Mouse (Mus musculus): Measurements from ENCODE around the gene 2410004P03Rik. TPM values are rescaled to one million over a fixed set of nuclear protein-coding genes. Genes with fewer than 3 reads are reported as not detected.

The 2410004P03Rik gene
- polyA plus RNA-seq, 1 experiment from 2014 or later, result 0.59 TPM

DNA sequence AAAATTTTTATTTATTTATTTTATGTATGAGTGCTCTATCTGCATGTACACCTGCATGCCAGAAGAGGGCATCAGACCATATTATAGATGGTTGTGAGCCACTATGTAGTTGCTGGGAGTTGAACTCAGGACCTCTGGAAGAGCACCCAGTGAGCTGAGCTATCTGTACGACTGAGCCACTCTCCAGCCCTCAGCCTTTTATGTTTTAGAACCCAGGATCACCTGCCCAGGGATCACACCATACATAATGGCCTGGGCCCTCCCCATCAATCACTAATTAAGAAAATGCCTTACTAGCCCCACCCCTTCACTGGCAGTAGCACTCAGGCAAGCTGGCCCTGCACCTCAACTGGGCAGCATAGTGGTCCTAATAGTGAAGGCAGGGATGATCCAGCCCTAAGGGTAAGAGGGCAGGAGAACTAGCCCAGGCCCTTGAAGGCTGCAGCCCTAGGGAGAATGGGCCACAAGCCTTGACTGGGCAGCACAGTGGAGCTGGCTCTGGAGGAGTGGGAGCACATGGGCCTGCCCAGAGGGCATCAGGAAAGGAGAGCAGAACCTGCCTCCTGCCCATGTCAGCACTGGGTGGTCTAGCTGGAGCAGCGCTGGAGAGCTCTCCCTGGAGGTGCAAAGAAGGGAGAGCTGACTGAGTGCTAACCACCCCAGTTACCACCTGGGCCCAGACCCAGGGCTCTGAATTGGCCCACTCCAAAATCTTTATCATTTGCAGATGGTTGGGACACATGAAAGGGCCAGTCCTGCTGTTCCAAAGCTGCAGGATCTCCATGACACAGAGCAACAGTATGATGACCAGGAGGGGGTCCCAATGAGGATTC is 756 bp upstream of the 2410004P03Rik start:
- Histone ChIP-seq H3K9me3 (replicated peaks; ENCODE audit: low read length) (no peaks in the 10 kb centered on the region), H3K4me2 (ENCODE audit: low read length) (no peak overlapping the region), H3K4me3 (replicated peaks; ENCODE audit: low read depth, low read length) (no peak overlapping the region), H3K36me3 (ENCODE audit: insufficient read depth, low read length) (no peaks in the 10 kb centered on the region), H3K27ac (no peak overlapping the region), H3K27me3 (ENCODE audit: insufficient read depth, low read length) (no peaks in the 10 kb centered on the region), H3K4me1 (replicated peaks; ENCODE audit: insufficient read depth, low read length) (no peaks in the 10 kb centered on the region), H3K9ac (ENCODE audit: low read depth, low read length) (no peak overlapping the region)
- WGBS, result 73% methylated on average over 2 of the region's 2 CpGs
- TF ChIP-seq CTCF (IDR thresholded peaks at IDR 0.05; ENCODE audit: low read depth), result no peak
- ATAC-seq (replicated peaks; ENCODE audit: low FRiP score, low read depth) (no peak), DNase-seq (ENCODE audit: low spot score) (no peak)

DNA sequence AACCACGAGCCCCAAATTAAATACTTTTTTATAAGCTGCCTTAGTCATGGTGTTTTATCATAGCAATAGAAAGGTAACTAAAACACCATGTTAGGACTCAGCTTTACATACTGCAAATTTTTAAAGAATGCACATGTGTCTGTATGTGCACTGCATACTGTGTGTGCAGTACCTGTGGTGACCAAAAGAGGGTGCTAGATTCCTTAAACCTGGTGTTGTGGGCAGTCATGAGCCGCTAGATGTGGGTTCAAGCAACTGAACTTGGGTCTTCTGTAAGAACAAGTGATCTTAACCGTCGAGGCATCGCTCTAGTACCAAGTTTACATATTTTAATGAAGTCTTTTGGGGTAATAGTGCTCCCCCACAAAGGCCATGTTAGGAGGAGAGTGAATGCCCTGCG is 2.1 kb downstream of the 2410004P03Rik start:
- H3K4me3 ChIP-seq (replicated peaks; ENCODE audit: low read depth, low read length), result no peak overlapping the region
- 95% methylated on average over 6 of the region's 6 CpGs for WGBS

DNA sequence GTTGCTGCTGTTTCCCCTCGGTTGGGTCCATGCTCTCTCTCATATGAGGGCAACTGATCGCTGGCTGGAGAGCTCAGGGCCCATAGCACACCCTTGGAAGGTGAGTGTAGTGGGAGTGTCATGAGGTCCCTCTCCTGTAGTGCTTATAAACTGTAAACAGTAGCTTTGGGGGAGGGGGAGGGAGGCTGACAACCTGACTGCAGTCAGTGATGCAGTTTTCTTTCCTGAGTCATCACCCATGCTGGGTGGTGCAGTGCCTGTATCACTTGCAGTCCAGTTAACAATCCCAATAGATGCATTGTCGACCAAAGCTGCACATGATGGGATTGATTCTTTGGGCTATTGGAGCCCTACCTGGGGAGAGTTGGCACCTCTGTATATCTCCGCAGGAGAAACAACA is 10.3 kb downstream of the 2410004P03Rik start:
- DNase-seq (ENCODE audit: low spot score), result no peak
- no peak overlapping the region for H3K4me2 ChIP-seq (ENCODE audit: low read length)
- TF ChIP-seq CTCF (IDR thresholded peaks at IDR 0.05; ENCODE audit: low read depth), result no peak
- H3K4me1 ChIP-seq (replicated peaks; ENCODE audit: insufficient read depth, low read length), result peaks cover 5% of the 10 kb centered on the region; the same call in 1 of the 2 replicates
- H3K27ac ChIP-seq, result no peak overlapping the region
- no peak overlapping the region for H3K4me3 ChIP-seq (replicated peaks; ENCODE audit: low read depth, low read length)
- no peak for ATAC-seq (replicated peaks; ENCODE audit: low FRiP score, low read depth)
- no peaks in the 10 kb centered on the region for H3K36me3 ChIP-seq (ENCODE audit: insufficient read depth, low read length)
- no peak overlapping the region for H3K9ac ChIP-seq (ENCODE audit: low read depth, low read length)
- H3K9me3 ChIP-seq (replicated peaks; ENCODE audit: low read length), result no peaks in the 10 kb centered on the region
- H3K27me3 ChIP-seq (ENCODE audit: insufficient read depth, low read length), result no peaks in the 10 kb centered on the region
- 46% methylated on average over 4 of the region's 4 CpGs for WGBS

More for the DNA sequence above, 2.1 kb downstream of the 2410004P03Rik start:
- Histone ChIP-seq H3K36me3 (ENCODE audit: insufficient read depth, low read length) (no peaks in the 10 kb centered on the region), H3K9ac (ENCODE audit: low read depth, low read length) (no peak overlapping the region), H3K4me1 (replicated peaks; ENCODE audit: insufficient read depth, low read length) (no peaks in the 10 kb centered on the region), H3K4me2 (ENCODE audit: low read length) (no peak overlapping the region), H3K27me3 (ENCODE audit: insufficient read depth, low read length) (no peaks in the 10 kb centered on the region), H3K27ac (no peak overlapping the region), H3K9me3 (replicated peaks; ENCODE audit: low read length) (no peaks in the 10 kb centered on the region)
- no peak for ATAC-seq (replicated peaks; ENCODE audit: low FRiP score, low read depth)
- no peak for DNase-seq (ENCODE audit: low spot score)
- peak; percentile 11; the same call in 1 of the 2 replicates for TF ChIP-seq CTCF (IDR thresholded peaks at IDR 0.05; ENCODE audit: low read depth)

DNA sequence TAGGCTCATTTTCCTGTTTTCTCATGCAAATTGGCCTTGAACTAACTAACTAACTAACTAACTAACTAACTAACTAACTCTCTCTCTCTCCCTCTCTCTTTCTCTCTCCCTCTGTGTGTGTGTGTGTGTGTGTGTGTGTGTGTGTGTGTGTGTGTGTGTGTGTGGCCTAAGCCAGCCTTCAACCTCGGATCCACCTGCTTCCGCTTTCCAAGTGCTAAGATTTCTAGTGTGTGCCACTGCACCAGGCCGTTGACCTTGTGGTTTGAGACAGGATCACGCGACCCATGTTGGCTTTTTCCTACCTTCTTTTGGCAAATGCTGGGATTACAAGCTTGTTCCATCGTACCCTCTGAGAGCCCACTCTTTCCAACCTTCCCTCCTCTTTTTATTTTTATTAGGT is 10.9 kb downstream of the 2410004P03Rik start:
- DNase-seq (ENCODE audit: low spot score), result no peak
- no peaks in the 10 kb centered on the region for H3K27me3 ChIP-seq (ENCODE audit: insufficient read depth, low read length)
- H3K4me2 ChIP-seq (ENCODE audit: low read length), result no peak overlapping the region
- TF ChIP-seq CTCF (IDR thresholded peaks at IDR 0.05; ENCODE audit: low read depth), result no peak
- no peaks in the 10 kb centered on the region for H3K9me3 ChIP-seq (replicated peaks; ENCODE audit: low read length)
- no peaks in the 10 kb centered on the region for H3K36me3 ChIP-seq (ENCODE audit: insufficient read depth, low read length)
- peaks cover 5% of the 10 kb centered on the region; the same call in 1 of the 2 replicates for H3K4me1 ChIP-seq (replicated peaks; ENCODE audit: insufficient read depth, low read length)
- no peak overlapping the region for H3K9ac ChIP-seq (ENCODE audit: low read depth, low read length)
- 46% methylated on average over 6 of the region's 6 CpGs for WGBS
- ATAC-seq (replicated peaks; ENCODE audit: low FRiP score, low read depth), result no peak
- H3K27ac ChIP-seq, result no peak overlapping the region
- H3K4me3 ChIP-seq (replicated peaks; ENCODE audit: low read depth, low read length), result no peak overlapping the region

DNA sequence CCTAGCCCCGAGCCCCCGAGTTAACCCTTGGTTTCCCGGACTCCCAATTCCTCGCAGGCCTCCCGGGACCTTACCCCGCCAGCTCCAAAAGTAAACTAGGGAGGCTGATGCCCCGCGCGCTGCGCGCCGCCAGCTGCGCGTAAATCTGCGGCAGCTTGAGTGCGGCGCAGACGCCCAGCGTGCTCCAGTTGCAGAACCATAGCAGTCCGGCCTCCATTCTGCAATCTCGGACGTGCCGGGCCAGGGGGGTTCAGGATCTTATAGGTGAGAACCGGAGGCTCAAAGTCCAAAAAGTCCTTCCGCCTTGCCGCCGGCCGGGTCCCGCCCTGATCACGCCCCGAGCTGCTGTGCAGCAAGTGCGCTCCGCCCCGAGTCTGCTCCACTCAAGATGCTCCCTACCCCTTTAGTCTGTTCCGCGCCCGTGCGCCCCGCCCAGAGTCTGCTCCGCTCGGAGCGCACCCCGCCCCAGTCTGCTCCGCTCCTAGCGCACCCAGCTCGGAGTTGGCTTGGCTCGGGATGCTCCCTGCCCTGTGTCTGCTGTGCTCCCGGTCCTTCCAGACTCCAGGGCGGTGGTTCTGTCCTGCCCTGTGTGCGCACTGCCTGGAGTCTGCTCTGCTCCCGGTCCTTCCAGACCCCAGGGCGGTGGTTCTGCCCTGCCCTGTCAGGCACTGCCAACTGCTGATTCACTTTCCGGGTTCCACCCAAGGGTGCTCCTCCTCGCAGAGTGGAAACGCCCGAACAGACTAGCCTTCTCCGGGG is 11.6 kb downstream of the 2410004P03Rik start, which contains the start of gene Pqlc3:
Gene Pqlc3, minus strand, starts transcription at position 670 of the 759 bp plus-strand sequence.
- no peaks in the 10 kb centered on the region for H3K36me3 ChIP-seq (ENCODE audit: insufficient read depth, low read length)
- ATAC-seq (replicated peaks; ENCODE audit: low FRiP score, low read depth), result peak; percentile 90
- peak within 1 kb of the TSS; percentile 52 for H3K4me3 ChIP-seq (replicated peaks; ENCODE audit: low read depth, low read length)
- H3K27me3 ChIP-seq (ENCODE audit: insufficient read depth, low read length), result no peaks in the 10 kb centered on the region
- H3K4me2 ChIP-seq (ENCODE audit: low read length), result peak within 1 kb of the TSS; percentile 81
- no peak for TF ChIP-seq CTCF (IDR thresholded peaks at IDR 0.05; ENCODE audit: low read depth)
- H3K9ac ChIP-seq (ENCODE audit: low read depth, low read length), result peak within 1 kb of the TSS; percentile 43
- 3% methylated on average over 57 of the region's 57 CpGs for WGBS
- no peak within 1 kb of the TSS for H3K27ac ChIP-seq
- peak; percentile 89 for DNase-seq (ENCODE audit: low spot score)
- peaks cover 5% of the 10 kb centered on the region; the same call in 1 of the 2 replicates for H3K4me1 ChIP-seq (replicated peaks; ENCODE audit: insufficient read depth, low read length)
- H3K9me3 ChIP-seq (replicated peaks; ENCODE audit: low read length), result no peaks in the 10 kb centered on the region

DNA sequence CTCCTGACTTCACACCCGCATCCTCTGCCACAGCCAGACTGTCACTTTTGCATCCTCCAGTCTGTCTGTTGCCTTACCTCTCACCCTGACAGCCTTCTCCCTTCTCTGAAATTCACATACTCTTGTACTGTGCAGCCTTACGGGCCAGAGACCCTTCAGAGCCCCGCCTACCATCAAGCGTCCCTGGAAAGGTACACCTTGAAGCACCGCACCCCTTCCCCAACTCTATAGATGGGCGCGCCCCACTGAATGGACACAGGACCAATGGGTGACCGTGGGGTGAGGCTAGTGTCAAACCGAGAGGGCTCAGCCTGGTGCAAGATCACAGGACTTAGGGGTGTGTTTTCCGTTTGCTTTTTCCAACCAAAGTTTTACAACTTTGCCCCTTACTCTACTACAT is 12.4 kb downstream of the 2410004P03Rik start:
- H3K4me3 ChIP-seq (replicated peaks; ENCODE audit: low read depth, low read length), result peak overlapping the region; percentile 52
- no peak overlapping the region; the same call in 1 of the 2 replicates for H3K9ac ChIP-seq (ENCODE audit: low read depth, low read length)
- no peaks in the 10 kb centered on the region for H3K27me3 ChIP-seq (ENCODE audit: insufficient read depth, low read length)
- WGBS, result 3% methylated on average over 10 of the region's 10 CpGs
- H3K4me1 ChIP-seq (replicated peaks; ENCODE audit: insufficient read depth, low read length), result peaks cover 5% of the 10 kb centered on the region; the same call in 1 of the 2 replicates
- H3K36me3 ChIP-seq (ENCODE audit: insufficient read depth, low read length), result no peaks in the 10 kb centered on the region
- ATAC-seq (replicated peaks; ENCODE audit: low FRiP score, low read depth), result no peak
- no peaks in the 10 kb centered on the region for H3K9me3 ChIP-seq (replicated peaks; ENCODE audit: low read length)
- H3K27ac ChIP-seq, result no peak overlapping the region
- DNase-seq (ENCODE audit: low spot score), result no peak
- no peak for TF ChIP-seq CTCF (IDR thresholded peaks at IDR 0.05; ENCODE audit: low read depth)
- peak overlapping the region; percentile 81 for H3K4me2 ChIP-seq (ENCODE audit: low read length)
